Mouse (Mus musculus): ENCODE measurements around the gene Tmem121. TPM values are rescaled to one million over a fixed set of nuclear protein-coding genes. Genes with fewer than 3 reads are reported as not detected.
"Not testable (repeated sequence)": the region's sequence is repeated elsewhere in the genome, so short reads cannot be mapped to it uniquely, and the experiment has no call there.

Tmem121 gene
- total RNA-seq, 2 experiments from 2014 or later = 0.43 to 0.97 TPM

DNA sequence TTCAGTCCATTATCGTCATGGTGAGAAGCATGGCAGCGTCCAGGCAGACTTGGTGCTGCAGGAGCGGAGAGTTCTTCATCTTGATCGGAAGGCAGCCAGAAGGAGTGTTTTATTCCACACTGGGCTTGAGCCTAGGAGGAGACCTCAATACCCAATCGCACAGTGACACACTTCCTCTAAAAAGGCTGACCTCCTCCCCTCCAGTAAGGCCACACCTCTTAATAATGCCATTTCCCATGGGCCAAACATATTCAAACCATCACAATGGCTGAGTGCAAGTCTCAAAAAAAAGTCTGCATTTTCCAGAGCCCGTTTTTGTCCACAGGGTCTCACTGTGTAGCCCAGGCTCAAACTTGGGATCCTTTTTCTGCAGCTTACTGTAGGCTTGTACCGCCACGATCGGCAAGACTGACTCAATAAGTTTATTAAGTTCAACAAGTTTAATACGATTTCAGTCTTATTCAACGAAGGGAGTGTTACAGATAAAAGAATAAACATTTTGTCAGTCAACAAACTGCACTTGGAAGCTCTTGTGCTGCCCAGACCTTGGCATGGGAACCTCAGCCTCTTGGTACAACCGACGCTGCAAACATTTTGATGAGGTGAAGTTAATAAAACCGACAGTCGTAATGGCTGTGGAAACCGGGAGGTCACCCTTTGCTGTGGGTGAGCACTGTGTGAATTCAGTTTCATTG lies 29.4 kb downstream of the Tmem121 start:
- intact Hi-C loops (cut with DNase I) = no loop called here
- no peak for DNase-seq

DNA sequence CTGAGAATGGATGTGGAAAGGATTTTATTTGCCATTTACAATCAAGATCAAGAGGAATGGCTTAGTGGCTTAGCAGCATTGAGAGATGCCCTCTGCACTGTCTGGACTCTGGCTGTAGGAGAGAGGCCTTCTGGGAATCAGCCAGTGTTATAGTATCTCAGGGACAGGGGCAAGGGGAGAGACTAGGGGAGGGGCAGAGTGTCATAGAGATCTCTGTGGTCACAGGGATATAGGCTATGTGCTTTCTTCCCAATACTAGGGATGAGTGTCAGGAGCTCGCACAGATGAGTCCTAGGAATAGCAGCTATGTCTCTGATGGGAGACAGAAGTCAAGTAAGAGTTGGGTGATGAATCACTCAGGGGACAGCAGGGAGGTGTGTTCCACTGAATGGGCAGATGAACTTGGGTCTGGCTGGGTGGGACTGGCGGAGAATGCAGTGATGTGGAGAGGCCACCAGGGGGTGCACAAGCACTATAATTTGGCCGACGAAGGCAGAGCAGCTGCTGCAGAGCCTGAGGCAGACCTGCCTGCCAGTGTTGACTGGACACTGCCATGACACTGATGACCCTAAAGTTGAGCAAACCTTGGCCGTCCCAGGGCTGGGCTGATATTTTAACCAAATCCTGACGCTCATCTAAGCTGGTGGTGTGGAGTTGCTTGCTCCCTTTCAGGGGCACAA lies 30.1 kb downstream of the Tmem121 start:
- intact Hi-C loops (cut with DNase I) = no loop called here

DNA sequence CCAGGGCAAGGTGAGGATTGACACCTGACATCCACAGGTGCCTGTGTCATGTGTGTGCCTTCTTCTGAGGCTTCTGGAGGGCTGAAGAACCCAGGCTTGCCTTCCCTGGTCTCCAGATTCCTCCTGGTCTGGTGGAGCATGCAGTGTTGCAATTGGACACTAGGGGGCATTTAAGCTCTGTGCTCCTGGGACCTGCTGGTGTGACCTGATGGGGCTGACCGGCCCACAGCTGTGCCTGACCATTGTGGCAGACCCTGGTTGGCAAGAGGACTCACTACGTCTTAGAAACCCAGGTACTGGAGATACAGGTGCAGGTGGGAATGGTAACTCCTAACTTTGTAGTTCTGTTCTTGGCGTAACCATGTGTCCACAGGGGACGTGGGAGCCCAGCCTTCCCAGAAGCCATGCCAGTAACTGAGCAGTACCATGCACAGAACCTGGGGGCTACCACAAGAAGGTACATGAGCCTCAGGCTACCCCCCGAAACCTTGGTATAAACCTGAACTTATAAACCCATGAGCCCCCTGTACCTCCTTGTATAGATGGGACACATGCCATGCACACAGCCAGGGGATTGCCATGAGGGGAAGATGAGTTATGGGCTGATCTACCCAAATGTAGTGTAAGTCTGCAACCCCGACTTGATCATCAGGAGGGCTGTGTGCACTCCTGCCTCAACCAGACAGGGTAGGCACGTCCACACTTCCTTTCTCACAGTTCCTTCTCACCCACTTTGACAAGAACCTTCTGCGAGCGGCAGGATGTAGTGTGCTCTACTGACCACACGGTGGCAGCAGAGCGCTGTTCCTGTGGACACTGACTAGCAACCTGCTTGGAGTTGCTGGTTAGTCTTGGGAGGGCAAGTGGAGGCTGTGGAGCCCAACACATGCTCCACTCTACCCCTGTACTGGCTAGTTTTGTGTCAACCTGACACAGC lies 31.8 kb downstream of the Tmem121 start:
- intact Hi-C loops (cut with DNase I) = no loop called here
- DNase-seq = peak; percentile 68 to 82

More for the DNA sequence above, 30.1 kb downstream of the Tmem121 start:
- DNase-seq = peak; percentile 66 to 79

DNA sequence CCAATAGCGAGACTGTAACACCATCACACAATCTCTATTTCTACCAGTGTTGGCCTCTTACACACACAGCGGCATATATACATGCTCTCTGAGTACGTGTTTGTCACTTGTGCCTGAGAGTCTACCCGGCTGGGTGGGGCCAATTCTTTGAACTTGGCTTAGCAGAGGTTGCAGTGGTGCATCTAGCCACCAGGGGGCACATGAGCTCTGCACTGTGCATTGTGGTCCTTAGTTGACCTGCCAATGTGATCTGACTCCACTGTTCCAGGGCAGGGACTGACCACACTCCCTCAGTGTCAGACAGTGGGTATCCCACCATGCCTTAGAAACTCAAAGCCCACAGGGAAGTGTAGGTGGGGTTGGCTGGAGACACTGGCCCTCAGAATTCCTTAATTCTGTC lies 34.1 kb downstream of the Tmem121 start:
- intact Hi-C loops (cut with DNase I) = loop anchor here (5.0 kb wide), 1 partner anchor 357 kb away; no protein-coding TSS in a partner anchor
- peak; percentile 41 to 50 for DNase-seq

DNA sequence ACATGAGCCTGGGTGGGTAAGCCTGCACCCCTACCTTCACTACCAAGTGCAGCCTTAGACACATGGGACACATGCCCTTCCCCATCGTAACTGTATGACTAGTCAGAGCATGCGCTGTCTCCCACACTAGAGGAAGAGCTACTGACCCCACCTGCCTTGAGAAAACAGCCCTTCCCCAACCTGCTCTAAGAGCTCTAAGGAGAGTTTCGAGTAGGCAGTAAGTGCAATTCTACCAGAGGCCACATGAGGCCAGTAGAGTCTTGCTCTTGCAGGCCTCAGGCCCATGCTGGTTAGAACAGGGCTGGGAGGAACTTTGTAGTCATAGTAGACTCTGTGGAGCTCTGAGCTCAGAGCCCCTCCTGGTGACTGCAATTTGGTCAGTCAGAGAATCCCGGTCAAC lies 34.7 kb downstream of the Tmem121 start:
- intact Hi-C loops (cut with DNase I) = loop anchor here (5.0 kb wide), 1 partner anchor 357 kb away; no protein-coding TSS in a partner anchor

DNA sequence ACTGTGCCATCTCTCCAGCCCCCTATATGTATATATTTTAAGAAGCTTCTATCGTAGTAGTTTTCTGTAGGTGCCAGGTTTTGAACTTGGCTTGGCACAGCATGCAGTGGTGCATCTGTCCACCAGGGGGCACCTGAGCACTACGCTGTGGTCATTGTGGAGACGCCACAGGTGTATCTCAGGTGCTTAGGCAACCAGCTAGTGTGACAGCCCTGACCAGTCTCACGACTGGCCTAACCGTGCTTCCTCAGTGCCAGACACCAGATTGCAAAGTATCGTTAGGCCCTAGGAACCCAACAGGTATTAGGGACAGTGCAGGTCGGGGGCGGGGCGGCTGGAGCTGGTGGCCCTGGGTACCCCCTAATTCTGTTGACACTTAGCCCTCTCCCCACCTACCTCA lies 35.6 kb downstream of the Tmem121 start:
- peak in 1 of 2 experiments; percentile 41 for DNase-seq
- intact Hi-C loops (cut with DNase I) = loop anchor here (5.0 kb wide), 1 partner anchor 356 kb away; no protein-coding TSS in a partner anchor

More for the DNA sequence above, 34.7 kb downstream of the Tmem121 start:
- DNase-seq = peak; percentile 70 to 81

DNA sequence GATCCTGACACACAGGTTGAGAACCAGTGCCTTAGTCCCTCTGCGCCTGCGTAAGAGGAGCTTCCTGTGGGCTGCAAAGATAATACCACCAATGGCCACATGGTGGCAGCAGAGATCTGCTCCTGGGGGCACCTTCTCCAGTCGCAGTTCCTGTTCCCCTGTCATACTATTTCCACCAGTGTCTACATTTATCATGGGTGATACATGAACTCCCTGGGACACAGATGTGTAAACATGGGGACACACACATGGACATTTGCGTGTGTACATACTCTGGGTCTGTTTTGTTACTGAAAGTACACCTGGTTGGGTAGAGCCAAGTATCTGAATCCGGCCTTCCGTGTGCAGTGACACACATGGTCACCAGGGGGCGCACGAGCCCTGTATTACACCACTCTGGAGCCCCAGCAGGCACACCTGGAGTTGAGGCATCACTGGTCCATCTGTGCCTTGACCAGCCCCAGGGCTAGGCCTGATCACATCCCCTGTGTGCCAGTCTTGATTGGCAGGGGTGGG lies 36.4 kb downstream of the Tmem121 start:
- DNase-seq = peak; percentile 90 to 97
- intact Hi-C loops (cut with DNase I) = loop anchor here (1.0 to 5.0 kb wide), 2 partner anchors 263 to 355 kb away; no protein-coding TSS in a partner anchor

DNA sequence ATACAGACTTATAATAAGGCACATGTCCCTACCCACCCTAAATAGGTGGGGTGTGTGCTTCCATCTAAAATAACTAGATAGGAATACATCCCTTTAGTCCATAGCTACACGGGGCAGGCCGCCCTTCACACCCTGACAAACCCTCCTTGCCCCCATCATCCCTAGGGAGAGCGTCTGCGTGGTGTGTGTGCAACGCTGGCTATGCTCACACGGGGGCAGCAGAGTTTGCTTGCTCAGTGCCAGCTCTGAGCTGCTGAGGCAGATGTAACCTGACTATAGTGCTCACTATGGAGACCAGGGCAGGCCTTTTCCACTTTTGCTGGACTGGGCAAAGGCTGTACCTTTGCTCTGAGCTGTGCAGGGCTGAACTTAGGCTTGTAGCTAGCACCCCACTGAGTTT lies 37.0 kb downstream of the Tmem121 start:
- peak; percentile 56 to 65 for DNase-seq
- intact Hi-C loops (cut with DNase I) = loop anchor here (1.0 to 5.0 kb wide), 2 partner anchors 263 to 355 kb away; no protein-coding TSS in a partner anchor

DNA sequence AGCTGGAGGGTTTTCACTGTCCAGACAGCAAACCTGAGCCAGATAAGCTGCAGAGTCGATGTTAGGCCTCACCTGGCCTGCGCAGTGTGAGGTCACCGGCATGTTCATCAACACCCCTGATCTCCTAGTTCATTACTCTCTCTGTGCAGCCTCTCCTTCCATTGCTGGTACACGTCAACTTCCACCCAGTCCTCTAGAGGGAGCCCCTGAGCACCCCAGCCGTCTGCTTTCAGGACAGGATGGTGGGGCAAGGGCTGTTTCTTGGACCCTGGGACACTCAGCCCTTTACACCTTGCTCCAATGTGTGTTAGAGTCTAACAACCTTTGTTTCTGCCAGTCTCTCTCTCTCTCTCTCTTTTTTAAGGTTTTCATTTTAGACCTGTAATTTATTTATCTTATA lies 38.5 kb downstream of the Tmem121 start:
- intact Hi-C loops (cut with DNase I) = loop anchor here (5.0 kb wide), 1 partner anchor 353 kb away; no protein-coding TSS in a partner anchor
- peak in 1 of 2 experiments; percentile 29 for DNase-seq

DNA sequence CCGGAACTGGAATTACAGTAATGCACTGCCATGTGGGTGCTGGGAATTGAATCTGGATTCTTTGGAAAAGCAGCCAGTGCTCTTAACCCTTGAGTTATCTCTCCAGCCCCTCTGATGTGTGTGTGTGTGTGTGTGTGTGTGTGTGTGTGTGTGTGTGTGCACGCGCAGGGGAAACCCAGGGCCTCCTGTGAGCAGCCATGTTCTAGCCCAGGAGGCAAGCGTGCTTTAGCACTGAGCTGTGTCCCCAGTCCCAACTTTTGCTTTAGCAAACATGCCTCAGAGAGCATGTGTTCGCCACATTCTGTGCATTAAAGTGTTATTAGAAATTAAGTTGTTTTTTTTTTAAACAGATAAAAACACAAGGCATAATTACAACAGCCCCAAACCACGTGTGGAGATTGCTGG lies 39.0 kb downstream of the Tmem121 start:
- DNase-seq = no peak
- intact Hi-C loops (cut with DNase I) = loop anchor here (5.0 kb wide), 1 partner anchor 353 kb away; no protein-coding TSS in a partner anchor

DNA sequence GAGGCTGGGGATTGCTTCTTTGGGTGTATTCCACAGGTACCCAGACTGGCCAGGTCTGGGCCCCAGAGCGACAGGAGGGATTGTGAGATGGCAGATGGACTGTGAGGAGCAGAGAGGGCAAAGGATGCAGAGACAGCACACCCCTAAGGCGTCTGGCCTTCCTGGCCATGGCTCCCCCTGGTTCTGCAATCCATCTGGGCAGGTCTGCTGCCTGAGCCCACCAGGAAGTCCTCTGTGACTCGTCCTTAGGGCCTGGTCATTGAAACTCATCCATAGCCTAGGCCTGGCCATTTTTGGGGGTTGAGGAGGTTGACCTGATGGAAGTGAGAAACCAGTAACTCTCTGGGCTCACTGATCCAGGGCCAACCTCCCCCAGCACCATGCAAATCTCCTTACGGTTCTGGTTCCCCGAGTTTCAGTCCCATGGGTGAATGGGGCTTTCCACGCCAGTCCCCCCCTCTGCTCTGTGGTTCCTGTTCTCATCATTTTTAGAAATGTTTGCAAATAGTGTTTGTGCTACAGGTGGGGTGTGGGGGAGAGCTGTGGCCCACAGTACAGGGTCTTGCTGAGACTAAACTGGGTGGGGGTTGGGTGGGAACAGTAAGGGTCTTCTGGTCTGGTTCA lies 42.4 kb downstream of the Tmem121 start:
- no peak for DNase-seq
- intact Hi-C loops (cut with DNase I) = no loop called here

DNA sequence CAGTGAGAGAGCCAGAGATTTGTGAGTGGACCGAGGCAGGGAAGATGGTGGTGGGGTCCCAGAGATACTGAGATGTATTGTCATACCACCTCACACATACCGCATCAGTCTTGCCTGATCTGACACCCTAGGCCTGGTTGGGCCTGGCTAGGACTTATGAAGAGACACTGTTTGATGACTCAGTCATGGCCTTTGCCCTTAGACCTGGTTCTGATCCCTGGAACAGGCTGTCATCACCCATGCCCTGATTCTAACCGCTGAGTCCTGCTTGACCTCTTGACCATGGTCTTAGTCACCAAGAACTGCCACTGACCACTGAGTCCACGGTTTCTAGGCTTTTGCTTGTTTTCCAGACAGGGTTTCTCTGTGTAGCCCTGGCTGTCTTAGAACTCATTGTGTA lies 45.0 kb downstream of the Tmem121 start:
- DNase-seq = no peak
- intact Hi-C loops (cut with DNase I) = no loop called here

DNA sequence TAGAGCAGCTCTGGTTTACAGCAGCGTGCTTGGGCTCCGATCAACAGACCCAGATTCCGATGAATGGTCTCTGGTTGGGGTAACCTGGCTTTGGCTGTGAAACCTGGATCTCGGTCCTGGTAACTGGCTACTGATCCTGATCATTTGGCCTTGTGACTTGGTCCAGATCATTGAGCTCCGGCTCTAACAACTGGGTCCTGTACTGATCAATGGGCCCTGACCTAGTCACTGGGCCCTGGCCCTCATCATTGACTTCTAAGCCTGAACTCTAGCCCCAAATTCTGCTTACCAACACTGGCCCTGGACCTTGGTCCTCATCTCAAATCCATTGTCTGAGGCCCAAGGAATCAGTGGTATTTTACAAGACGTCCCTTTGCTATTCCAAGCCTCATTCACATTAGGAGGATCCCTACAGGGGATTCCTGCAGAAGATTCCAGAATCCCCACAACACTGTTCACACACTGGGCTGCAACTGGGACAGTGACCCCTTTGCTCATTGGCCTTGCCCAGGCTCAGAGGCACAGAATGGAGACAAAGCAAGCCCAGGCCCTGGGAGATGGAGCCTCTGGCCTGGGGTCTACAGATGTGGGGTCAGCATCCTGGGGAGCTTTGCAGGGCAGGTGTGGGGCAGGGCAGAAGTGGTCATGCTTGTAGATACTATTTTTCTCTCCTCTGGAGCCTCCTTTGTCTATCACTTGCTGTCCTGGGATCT lies 46.0 kb downstream of the Tmem121 start:
- intact Hi-C loops (cut with DNase I); DNase-seq: not testable (repeated sequence)

DNA sequence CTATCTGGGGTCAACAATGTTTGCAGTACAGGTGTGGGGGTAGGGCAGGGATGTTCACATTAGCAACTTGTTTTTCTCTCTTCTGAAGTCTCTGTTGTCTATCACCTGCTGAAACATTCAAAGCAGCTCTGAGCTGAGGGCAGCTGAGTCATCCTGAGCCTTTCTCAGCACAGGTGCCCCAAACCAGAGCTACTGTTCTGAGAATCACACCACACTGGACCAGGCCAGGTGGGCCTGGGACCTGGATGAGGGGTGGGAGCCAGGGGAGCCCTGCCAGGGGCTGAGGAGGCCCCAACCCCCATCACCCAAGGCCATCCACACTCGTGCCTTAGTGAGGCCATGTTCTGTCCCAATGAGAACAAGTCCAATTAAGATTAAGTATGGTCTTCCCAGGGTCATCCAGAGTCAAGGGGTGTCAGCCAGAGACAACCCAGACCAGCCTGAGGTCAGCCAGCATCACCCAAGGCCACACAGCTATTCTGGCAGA lies 46.6 kb downstream of the Tmem121 start:
- intact Hi-C loops (cut with DNase I); DNase-seq: not testable (repeated sequence)

Other genes with a start within 250 kb of the Tmem121 start
- 10 to 100 TPM; 11.7 to 11.8 TPM for gene Nudt14, start 243.8 kb upstream of the Tmem121 start, total RNA-seq (2021)
- gene Btbd6, start 209.4 kb upstream of the Tmem121 start, total RNA-seq (2021) = 10 to 100 TPM; 22.9 to 24.5 TPM
- 10 to 100 TPM; 29.3 to 35.8 TPM for gene Brf1, start 185.2 kb upstream of the Tmem121 start, total RNA-seq (2021)
- 10 to 100 TPM; 29.3 to 30.4 TPM for gene Pacs2, start 171.4 kb upstream of the Tmem121 start, total RNA-seq (2021)
- under 1 TPM in 1 of 2 experiments, not detected in 1; 0.41 TPM for gene Tex22, start 111.4 kb upstream of the Tmem121 start, total RNA-seq (2021)
- 10 to 100 TPM; 50.1 TPM for gene Mta1, start 87.7 kb upstream of the Tmem121 start, total RNA-seq (2021)
- 1,000 to 10,000 TPM; 1,259 to 1,405 TPM for gene Crip2, start 45.7 kb upstream of the Tmem121 start, total RNA-seq (2021)
- gene Crip1, start 39.6 kb upstream of the Tmem121 start, total RNA-seq (2021) = 100 to 1,000 TPM; 260 to 267 TPM
- gene Tedc1, start 29.5 kb upstream of the Tmem121 start, total RNA-seq (2021) = 1 to 10 TPM; 2.5 to 2.8 TPM

Data from heart, postnatal 10 days (tissue).